11 mouse cellular contexts compared by ENCODE assay signal in genomic region chr19:6841292-6841597, GRCm38 (mm10). TPM values are rescaled to one million over a fixed set of nuclear protein-coding genes. Genes with fewer than 3 reads are reported as not detected.
DNase-seq lines count a peak whose midpoint lies in the region; ATAC-seq and TF ChIP-seq lines count a peak whose summit lies in the region.
"Had no signal": no experiment of that assay in that cellular context is flagged by ENCODE, and none has a peak within 500 bp of the region (broad histone marks: within the 10 kb centered on the region; RNA-seq: fewer than 3 reads in every experiment).

No protein-coding gene starts in this region.

- H3K9me3 ChIP-seq in embryonic facial prominence, embryonic 12.5 days: no peaks in the 10 kb centered on the region
- no peaks in the 10 kb centered on the region for H3K9me3 ChIP-seq in embryonic facial prominence, embryonic 10.5 days
- H3K9me3 ChIP-seq in E14TG2a.4 (ENCODE audit: low read length): no peaks in the 10 kb centered on the region
- H3K9me3 ChIP-seq: forebrain, embryonic 10.5 days had no signal

- no peak overlapping the region for H3K4me3 ChIP-seq in embryonic facial prominence, embryonic 12.5 days
- no peak overlapping the region for H3K4me3 ChIP-seq in embryonic facial prominence, embryonic 10.5 days
- no peak overlapping the region; the same call in 1 of the 2 replicates for H3K4me3 ChIP-seq in layer of hippocampus, adult 2 months
- H3K4me3 ChIP-seq in E14TG2a.4 (replicated peaks; ENCODE audit: low read length): 0 out of 2 replicates have a peak overlapping the region, but pooled peaks have one; percentile 79

- 15% methylated on average over 3 of the region's 3 CpGs for WGBS in embryonic facial prominence, embryonic 12.5 days
- WGBS in embryonic facial prominence, embryonic 10.5 days: 20% methylated on average over 3 of the region's 3 CpGs

- no peak for DNase-seq in embryonic facial prominence, embryonic 10.5 days (ENCODE audit: low spot score)
- no peak for DNase-seq in layer of hippocampus, adult 2 months (ENCODE audit: low spot score in 2 of 2)
- no peak for DNase-seq in layer of hippocampus, adult 18-20 months (ENCODE audit: low spot score in 2 of 2)
- no peak for DNase-seq in left cerebral cortex, postnatal 10 days (ENCODE audit: extremely low spot score in 1 of 2, low spot score in 2 of 2)
- no peak for DNase-seq in yolk sac, embryonic 10.5 days (ENCODE audit: low spot score)
- DNase-seq: adrenal gland, adult 2 months; left cerebral cortex, postnatal 4 days had no signal

- H3K9ac ChIP-seq in embryonic facial prominence, embryonic 12.5 days: no peak overlapping the region

- no peak overlapping the region for H3K27ac ChIP-seq in embryonic facial prominence, embryonic 12.5 days
- no peak overlapping the region for H3K27ac ChIP-seq in embryonic facial prominence, embryonic 10.5 days (replicated peaks)
- peak overlapping the region; percentile 97 for H3K27ac ChIP-seq in layer of hippocampus, adult 2 months

- H3K4me1 ChIP-seq in embryonic facial prominence, embryonic 12.5 days: peaks cover 14% of the 10 kb centered on the region
- peaks cover 31% of the 10 kb centered on the region for H3K4me1 ChIP-seq in embryonic facial prominence, embryonic 10.5 days
- peaks cover 28% of the 10 kb centered on the region for H3K4me1 ChIP-seq in E14TG2a.4 (replicated peaks; ENCODE audit: low read depth, low read length)

- no peak for ATAC-seq in embryonic facial prominence, embryonic 12.5 days (ENCODE audit: insufficient number of reproducible peaks, insufficient read depth, low FRiP score, low TSS enrichment)
- 0 out of 2 replicates have a peak, but pooled peaks have one; percentile 36 for ATAC-seq in megakaryocyte, adult 5-6 weeks (ENCODE audit: poor library complexity, severe bottlenecking)

- H3K27me3 ChIP-seq in embryonic facial prominence, embryonic 12.5 days: peaks cover 50% of the 10 kb centered on the region
- H3K27me3 ChIP-seq in embryonic facial prominence, embryonic 10.5 days (replicated peaks; ENCODE audit: low read depth, poor library complexity, severe bottlenecking): peaks cover 100% of the 10 kb centered on the region
- H3K27me3 ChIP-seq in E14TG2a.4 (ENCODE audit: insufficient read depth, low read length): peaks cover 95% of the 10 kb centered on the region

- H3K36me3 ChIP-seq in embryonic facial prominence, embryonic 12.5 days: no peaks in the 10 kb centered on the region
- no peaks in the 10 kb centered on the region for H3K36me3 ChIP-seq in embryonic facial prominence, embryonic 10.5 days (replicated peaks)
- H3K36me3 ChIP-seq in E14TG2a.4 (ENCODE audit: insufficient read depth, low read length): peaks cover 28% of the 10 kb centered on the region
- H3K36me3 ChIP-seq: forebrain, embryonic 10.5 days had no signal

- 0 out of 2 replicates have a peak overlapping the region, but pooled peaks have one; percentile 89 for H3K4me2 ChIP-seq in embryonic facial prominence, embryonic 12.5 days (replicated peaks)

- TF ChIP-seq CTCF in layer of hippocampus, adult 2 months (conservative IDR thresholded peaks at IDR 0.05): no peak
- no peak for TF ChIP-seq CTCF in E14TG2a.4 (conservative IDR thresholded peaks at IDR 0.05; ENCODE audit: low read length)

- intact Hi-C loops in left cerebral cortex, postnatal 10 days (cut with DNase I): no loop called here

RNA-seq across cellular contexts. Expression of gene Rps6ka4, which starts 0.8 kb away (rescaled TPM):
- 17.8 and 19.5 TPM in 2 replicates for polyA plus RNA-seq in embryonic facial prominence, embryonic 12.5 days (2016; fragmentation: Nextera tagmentation; extraction: Ambion mirVana)
- polyA plus RNA-seq in embryonic facial prominence, embryonic 10.5 days (2016; fragmentation: Nextera tagmentation; extraction: Ambion mirVana): 5.3 and 7.0 TPM in 2 replicates
- total RNA-seq in layer of hippocampus, adult 2 months (2021): 10 to 100 TPM; 38.3 to 39.1 TPM
- total RNA-seq in layer of hippocampus, adult 18-20 months (2021): 10 to 100 TPM; 36.2 to 43.7 TPM
- 5.5 and 7.3 TPM in 2 replicates for total RNA-seq in megakaryocyte, adult 5-6 weeks (2015)
- 17.2 and 21.4 TPM in 2 replicates for total RNA-seq in megakaryocyte, adult 5-6 weeks (2017)
- total RNA-seq in left cerebral cortex, postnatal 10 days (2021): 10 to 100 TPM; 25.7 to 31.1 TPM

RNA-seq across cellular contexts. Expression of gene Ccdc88b, which starts 16.8 kb away (rescaled TPM):
- polyA plus RNA-seq in embryonic facial prominence, embryonic 12.5 days (2016; fragmentation: Nextera tagmentation; extraction: Ambion mirVana): 0.69 and 0.70 TPM in 2 replicates
- 0.62 and 0.67 TPM in 2 replicates for polyA plus RNA-seq in embryonic facial prominence, embryonic 10.5 days (2016; fragmentation: Nextera tagmentation; extraction: Ambion mirVana)
- total RNA-seq in layer of hippocampus, adult 2 months (2021): 10 to 100 TPM; 14.6 to 15.7 TPM
- total RNA-seq in layer of hippocampus, adult 18-20 months (2021): 10 to 100 TPM; 13.8 to 16.1 TPM
- total RNA-seq in megakaryocyte, adult 5-6 weeks (2015): 12.0 and 13.3 TPM in 2 replicates
- 45.9 and 78.0 TPM in 2 replicates for total RNA-seq in megakaryocyte, adult 5-6 weeks (2017)
- 1 to 10 TPM; 1.3 TPM for total RNA-seq in left cerebral cortex, postnatal 10 days (2021)

Comparison
In these comparisons a context has a peak if more than half of its experiments do, and no peak if none do; other contexts are left out.
1. RNA of gene Ccdc88b, which starts 16.8 kb away (total RNA-seq): 12.0 to 78.0 TPM in megakaryocyte, adult 5-6 weeks, 13.8 to 16.1 TPM in layer of hippocampus, adult 18-20 months and 14.6 to 15.7 TPM in layer of hippocampus, adult 2 months; 1.3 TPM in left cerebral cortex, postnatal 10 days; every median in the first group is over 4 times any median in the second.